Mouse (Mus musculus): Measurements from ENCODE around the gene Tmem221. TPM values are rescaled to one million over a fixed set of nuclear protein-coding genes. Genes with fewer than 3 reads are reported as not detected.

Gene Tmem221
- total and polyA plus RNA-seq, 3 experiments, result 1.7 to 5.1 TPM; not detected in 1

DNA sequence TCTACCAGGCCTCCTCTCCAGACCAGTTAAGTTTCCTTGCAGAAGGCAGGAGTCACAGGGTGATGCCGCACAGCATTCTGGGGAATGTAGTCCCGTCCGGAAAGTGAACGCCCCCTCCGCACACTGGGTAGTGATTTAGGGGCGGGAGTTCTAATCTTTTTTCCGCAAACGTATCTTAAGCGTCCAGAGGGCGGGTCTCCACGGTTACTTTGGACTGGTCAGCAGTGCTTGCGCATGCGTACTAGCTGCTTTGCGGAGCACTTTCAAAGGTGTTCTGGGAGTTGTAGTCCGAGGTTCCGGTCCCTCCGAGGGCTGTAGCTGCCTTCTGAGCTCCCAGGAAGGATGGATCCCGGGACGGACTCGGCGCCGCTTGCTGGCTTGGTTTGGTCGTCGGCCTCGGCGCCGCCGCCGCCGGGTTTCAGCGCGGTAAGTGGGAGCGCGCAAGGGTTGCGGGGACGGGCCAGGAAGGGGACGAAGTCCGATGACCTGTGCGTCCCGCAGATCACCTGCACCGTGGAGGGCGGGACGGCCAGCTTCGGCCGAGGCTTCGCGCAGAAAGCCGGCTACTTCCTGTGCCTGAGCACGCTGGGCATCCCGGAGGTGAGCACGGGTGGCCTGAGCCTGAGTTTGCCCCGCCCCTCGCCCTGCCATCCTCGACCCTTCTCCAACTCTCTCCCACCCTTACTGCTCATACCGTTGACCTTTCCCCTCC lies 15.9 kb downstream of the Tmem221 start, which contains the start of gene Mvb12a (continued):
- TF ChIP-seq MYB (IDR thresholded peaks at IDR 0.05; ENCODE audit: low read depth, low read length), result no peak
- TF ChIP-seq SIN3A (IDR thresholded peaks at IDR 0.05; ENCODE audit: low read length), result peak; percentile 96
- TF ChIP-seq ZKSCAN1 (IDR thresholded peaks at IDR 0.05; ENCODE audit: low read depth, low read length), result no peak
- no peak for TF ChIP-seq UBTF (IDR thresholded peaks at IDR 0.05; ENCODE audit: borderline replicate concordance, insufficient read depth, low read depth, low read length)
- TF ChIP-seq MEF2A (IDR thresholded peaks at IDR 0.05; ENCODE audit: extremely low read depth, insufficient replicate concordance, low read depth, low read length, poor library complexity, severe bottlenecking), result no peak
- peak; percentile 76; the same call in 1 of the 2 replicates for TF ChIP-seq MXI1 (IDR thresholded peaks at IDR 0.05; ENCODE audit: low read depth, low read length)
- no peak for TF ChIP-seq GABPA (IDR thresholded peaks at IDR 0.05; ENCODE audit: low read depth, low read length)
- no peak for TF ChIP-seq USF2 (IDR thresholded peaks at IDR 0.05; ENCODE audit: borderline replicate concordance in 1 of 2, insufficient read depth in 1 of 2, low read depth in 1 of 2, low read length in 2 of 2)
- no peak; a peak in 1 of 4 replicates for TF ChIP-seq EP300 (IDR thresholded peaks at IDR 0.05; ENCODE audit: low read depth in 1 of 2, low read length in 2 of 2)
- peak; percentile 56 for TF ChIP-seq GATA1 (IDR thresholded peaks at IDR 0.05; ENCODE audit: low read depth, low read length)
- peak; percentile 52; the same call in 1 of the 2 replicates for TF ChIP-seq ETS1 (IDR thresholded peaks at IDR 0.05; ENCODE audit: low read depth, low read length)
- TF ChIP-seq MAX (IDR thresholded peaks at IDR 0.05; ENCODE audit: low read length), result peak; percentile 46; the same call in 1 of the 2 replicates
- peak; percentile 98 for TF ChIP-seq HCFC1 (IDR thresholded peaks at IDR 0.05; ENCODE audit: low read depth, low read length)
- peak; percentile 96 for TF ChIP-seq ELF1 (IDR thresholded peaks at IDR 0.05; ENCODE audit: low read depth, low read length)
- no peak for TF ChIP-seq SMC3 (IDR thresholded peaks at IDR 0.05; ENCODE audit: low read depth, low read length)
- TF ChIP-seq JUND (IDR thresholded peaks at IDR 0.05; ENCODE audit: low read depth, low read length), result no peak

GRCm38 (mm10) chr8:71537028-71537867 lies 21.4 kb downstream of the Tmem221 start, which contains the start of gene Bst2:
Gene Bst2 (minus strand): TSS chr8:71537456.
- H3K9me3 ChIP-seq (replicated peaks; ENCODE audit: insufficient read depth, low read length), result no peaks in the 10 kb centered on the region
- H3K4me1 ChIP-seq (ENCODE audit: control insufficient read depth in 1 of 2, insufficient read depth in 2 of 2, low read length in 2 of 2), result peaks cover 2 to 11% of the 10 kb centered on the region in 2 experiments; a peak in 2 of 4 replicates
- DNase-seq (ENCODE audit: low read depth, low spot score), result peak; percentile 98
- H3K36me3 ChIP-seq (ENCODE audit: control insufficient read depth in 1 of 2, insufficient read depth in 2 of 2, low read length in 2 of 2), result peaks cover 0 to 7% of the 10 kb centered on the region in 2 experiments; a peak in 2 of 4 replicates
- peak within 1 kb of the TSS; percentile 74 for H3K9ac ChIP-seq (ENCODE audit: control insufficient read depth, low read depth, low read length, poor library complexity, severe bottlenecking)
- H3K79me2 ChIP-seq (ENCODE audit: control insufficient read depth, insufficient read depth, low read length, poor library complexity), result peaks cover 1% of the 10 kb centered on the region
- peak within 1 kb of the TSS; percentile 66 to 87 for H3K4me3 ChIP-seq (ENCODE audit: control insufficient read depth in 1 of 2, insufficient read depth in 1 of 2, low read depth in 2 of 2, low read length in 2 of 2)
- H3K27ac ChIP-seq (ENCODE audit: control insufficient read depth, low read depth, low read length), result peak within 1 kb of the TSS; percentile 62
- no peaks in the 10 kb centered on the region for H3K27me3 ChIP-seq (ENCODE audit: control insufficient read depth in 1 of 2, insufficient read depth in 2 of 2, low read length in 2 of 2)
- TF ChIP-seq HCFC1 (IDR thresholded peaks at IDR 0.05; ENCODE audit: low read depth, low read length) (peak; percentile 76), ZC3H11A (IDR thresholded peaks at IDR 0.05; ENCODE audit: low read depth, low read length) (0 out of 2 replicates have a peak, but pooled peaks have one; percentile 13), ETS1 (IDR thresholded peaks at IDR 0.05; ENCODE audit: low read depth, low read length) (peak; percentile 77), MYB (IDR thresholded peaks at IDR 0.05; ENCODE audit: low read depth, low read length) (no peak), ZMIZ1 (IDR thresholded peaks at IDR 0.05; ENCODE audit: low read depth, low read length) (peak; percentile 51), MYC (IDR thresholded peaks at IDR 0.05; ENCODE audit: low read depth, low read length) (peak; percentile 82), NRF1 (IDR thresholded peaks at IDR 0.05; ENCODE audit: insufficient read depth, low read depth, low read length, poor library complexity, severe bottlenecking) (0 out of 2 replicates have a peak, but pooled peaks have one; percentile 8), POLR2AphosphoS5 (IDR thresholded peaks at IDR 0.05; ENCODE audit: borderline replicate concordance, low read depth, low read length) (no peak), USF1 (IDR thresholded peaks at IDR 0.05; ENCODE audit: low read depth, low read length) (peak; percentile 85), MXI1 (IDR thresholded peaks at IDR 0.05; ENCODE audit: low read depth, low read length) (peak; percentile 94), GABPA (IDR thresholded peaks at IDR 0.05; ENCODE audit: low read depth, low read length) (no peak), NELFE (IDR thresholded peaks at IDR 0.05; ENCODE audit: low read depth, low read length) (peak; percentile 72), MAX (IDR thresholded peaks at IDR 0.05; ENCODE audit: low read length) (peak; percentile 90), CHD2 (IDR thresholded peaks at IDR 0.05; ENCODE audit: low read length) (no peak), POLR2A (IDR thresholded peaks at IDR 0.05; ENCODE audit: control insufficient read depth in 1 of 2, insufficient read depth in 1 of 2, low read depth in 1 of 2, low read length in 2 of 2, poor library complexity in 1 of 2) (peak; percentile 74 to 80; a peak in 3 of 4 replicates), EP300 (IDR thresholded peaks at IDR 0.05; ENCODE audit: low read depth in 1 of 2, low read length in 2 of 2) (peak; percentile 10 to 22; a peak in 1 of 4 replicates), TCF12 (IDR thresholded peaks at IDR 0.05; ENCODE audit: low read depth, low read length) (peak; percentile 20; the same call in 1 of the 2 replicates), TBP (IDR thresholded peaks at IDR 0.05; ENCODE audit: low read depth, low read length) (peak; percentile 74; the same call in 1 of the 2 replicates), GATA1 (IDR thresholded peaks at IDR 0.05; ENCODE audit: low read depth, low read length) (no peak), MAZ (IDR thresholded peaks at IDR 0.05; ENCODE audit: low read depth, low read length) (0 out of 2 replicates have a peak, but pooled peaks have one; percentile 30)
